Mouse (Mus musculus): ENCODE results near the gene Chd6. TPM values are rescaled to one million over a fixed set of nuclear protein-coding genes. Genes with fewer than 3 reads are reported as not detected.
"Not testable (repeated sequence)": the region's sequence is repeated elsewhere in the genome, so short reads cannot be mapped to it uniquely, and the experiment has no call there.

Chd6 gene
- polyA plus RNA-seq, 1 experiment from 2014 or later = 16.7 TPM

DNA sequence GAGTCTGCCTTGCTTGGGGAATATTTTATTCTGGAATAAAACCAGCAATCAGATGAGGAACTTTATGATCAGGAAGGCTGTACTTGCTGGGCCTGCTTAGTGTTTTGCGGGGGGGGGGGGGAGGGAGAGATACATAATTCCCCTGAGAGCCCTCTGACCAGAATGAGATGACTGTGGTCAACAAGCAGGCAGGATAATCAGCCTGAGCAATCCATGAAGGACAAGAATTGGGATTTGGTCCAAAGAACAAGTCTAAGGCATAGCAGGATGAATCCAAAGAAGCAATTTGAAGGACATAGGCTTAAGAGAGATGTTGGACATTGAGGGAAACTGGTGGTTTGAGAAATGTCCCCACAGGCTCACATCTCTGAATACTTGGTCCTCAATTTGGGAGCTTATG lies 130.2 kb downstream of the Chd6 start:
- no peak for ATAC-seq (ENCODE audit: extremely low read depth, insufficient number of reproducible peaks, low FRiP score, low TSS enrichment)
- Histone ChIP-seq H3K4me1 (peaks cover 11% of the 10 kb centered on the region; the same call in 1 of the 2 replicates), H3K36me3 (peaks cover 97% of the 10 kb centered on the region), H3K27ac (replicated peaks) (no peak overlapping the region), H3K27me3 (replicated peaks) (no peaks in the 10 kb centered on the region), H3K9me3 (no peaks in the 10 kb centered on the region), H3K4me2 (no peak overlapping the region), H3K9ac (no peak overlapping the region), H3K4me3 (no peak overlapping the region)
- WGBS = 82% methylated on average over 1 of the region's 1 CpGs

DNA sequence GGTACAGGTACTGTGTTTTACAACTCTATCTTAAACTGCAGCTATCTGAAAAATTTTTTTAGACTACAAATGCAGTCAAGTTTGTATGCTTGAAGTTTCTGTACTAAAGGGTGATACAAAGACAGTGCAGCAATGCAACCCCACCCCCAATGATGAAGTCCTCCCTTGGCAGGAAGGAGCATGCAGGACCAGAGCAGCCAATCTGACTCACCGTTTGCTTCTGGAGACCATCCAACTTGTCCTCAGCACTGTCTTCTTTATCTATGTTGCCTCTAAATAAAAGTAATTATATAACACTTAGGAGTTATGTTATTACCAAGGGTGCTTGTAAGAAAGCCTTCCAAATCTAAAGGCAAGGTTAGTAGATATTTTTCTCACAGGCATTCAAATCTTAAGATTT lies 131.6 kb downstream of the Chd6 start:
- H3K4me3 ChIP-seq = no peak overlapping the region
- H3K36me3 ChIP-seq = peaks cover 97% of the 10 kb centered on the region
- no peak overlapping the region for H3K9ac ChIP-seq
- no peaks in the 10 kb centered on the region for H3K9me3 ChIP-seq
- 33% methylated on average over 1 of the region's 1 CpGs for WGBS
- no peaks in the 10 kb centered on the region for H3K27me3 ChIP-seq (replicated peaks)
- no peak overlapping the region for H3K4me2 ChIP-seq
- peaks cover 11% of the 10 kb centered on the region; the same call in 1 of the 2 replicates for H3K4me1 ChIP-seq
- no peak for ATAC-seq (ENCODE audit: extremely low read depth, insufficient number of reproducible peaks, low FRiP score, low TSS enrichment)
- no peak overlapping the region for H3K27ac ChIP-seq (replicated peaks)

DNA sequence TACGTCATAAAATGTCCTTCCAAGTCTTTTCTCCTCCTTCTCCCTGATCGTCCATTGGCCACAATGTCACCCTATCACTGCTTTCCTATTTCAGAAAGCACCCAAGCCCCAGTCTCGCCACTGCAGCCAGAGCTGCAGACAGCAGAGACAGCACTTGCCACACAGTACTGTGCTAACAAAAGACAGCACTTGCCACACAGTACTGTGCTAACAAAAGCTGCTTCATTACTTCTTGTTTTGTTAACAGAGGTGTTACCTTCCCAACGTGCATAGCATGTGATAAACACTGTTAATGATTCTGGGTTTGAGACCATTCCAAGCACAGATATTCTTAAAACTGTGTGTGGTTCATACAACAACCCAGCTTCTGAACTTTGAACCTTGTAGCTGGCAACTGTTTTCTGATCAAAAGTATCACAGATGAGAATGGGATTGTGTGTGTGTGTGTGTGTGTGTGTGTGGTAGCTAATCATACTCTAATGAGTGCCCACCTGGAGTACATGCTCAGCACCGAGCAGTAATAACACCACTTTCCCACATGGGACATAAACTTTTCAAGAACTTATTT lies 135.1 kb downstream of the Chd6 start:
- H3K9me3 ChIP-seq = no peaks in the 10 kb centered on the region
- peaks cover 96% of the 10 kb centered on the region for H3K36me3 ChIP-seq
- H3K4me3 ChIP-seq = no peak overlapping the region
- H3K27me3 ChIP-seq (replicated peaks) = no peaks in the 10 kb centered on the region
- H3K27ac ChIP-seq (replicated peaks) = no peak overlapping the region
- WGBS = 86% methylated on average over 5 of the region's 5 CpGs
- peaks cover 5% of the 10 kb centered on the region; the same call in 1 of the 2 replicates for H3K4me1 ChIP-seq
- no peak for ATAC-seq (ENCODE audit: extremely low read depth, insufficient number of reproducible peaks, low FRiP score, low TSS enrichment)
- no peak overlapping the region for H3K9ac ChIP-seq
- H3K4me2 ChIP-seq = no peak overlapping the region

DNA sequence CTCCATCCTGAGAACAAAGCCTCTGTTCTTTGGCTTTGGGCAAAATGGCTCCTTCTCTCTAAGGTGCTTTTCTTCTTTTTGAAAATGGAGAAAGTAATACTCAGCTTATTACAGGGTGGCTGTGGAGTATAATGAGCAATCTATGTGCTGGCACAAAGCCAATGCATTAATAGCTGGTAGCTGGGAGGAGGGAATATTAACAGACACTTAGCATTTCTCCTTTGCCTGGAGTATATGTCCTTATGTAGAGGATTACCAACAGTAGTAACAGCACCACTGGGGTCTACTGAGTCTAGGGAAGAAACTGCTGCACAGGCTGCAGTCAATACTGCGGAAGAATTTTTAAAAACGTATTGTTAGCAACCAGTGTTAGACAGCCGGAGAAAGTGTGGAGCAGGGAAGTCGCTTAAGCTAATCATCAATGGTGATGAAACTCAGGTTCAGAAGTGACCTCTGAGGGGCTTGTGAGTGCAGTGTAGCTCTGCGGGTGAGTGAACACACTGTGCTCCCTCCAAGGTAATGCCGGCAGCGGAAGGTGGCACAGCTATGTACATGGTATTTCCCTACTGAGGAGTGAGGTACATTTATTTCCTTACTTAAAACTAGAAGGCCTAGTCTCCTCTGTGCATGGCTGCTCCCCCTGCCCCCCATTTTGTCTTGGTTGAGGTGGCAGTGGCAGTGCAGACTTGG lies 136.6 kb downstream of the Chd6 start:
- ATAC-seq (ENCODE audit: extremely low read depth, insufficient number of reproducible peaks, low FRiP score, low TSS enrichment) = no peak
- peaks cover 95% of the 10 kb centered on the region for H3K36me3 ChIP-seq
- H3K4me3 ChIP-seq = no peak overlapping the region
- H3K9ac ChIP-seq = no peak overlapping the region
- H3K4me2 ChIP-seq = no peak overlapping the region
- no peak overlapping the region for H3K27ac ChIP-seq (replicated peaks)
- H3K27me3 ChIP-seq (replicated peaks) = no peaks in the 10 kb centered on the region
- 94% methylated on average over 7 of the region's 7 CpGs for WGBS
- peaks cover 3% of the 10 kb centered on the region; the same call in 1 of the 2 replicates for H3K4me1 ChIP-seq
- no peaks in the 10 kb centered on the region for H3K9me3 ChIP-seq

DNA sequence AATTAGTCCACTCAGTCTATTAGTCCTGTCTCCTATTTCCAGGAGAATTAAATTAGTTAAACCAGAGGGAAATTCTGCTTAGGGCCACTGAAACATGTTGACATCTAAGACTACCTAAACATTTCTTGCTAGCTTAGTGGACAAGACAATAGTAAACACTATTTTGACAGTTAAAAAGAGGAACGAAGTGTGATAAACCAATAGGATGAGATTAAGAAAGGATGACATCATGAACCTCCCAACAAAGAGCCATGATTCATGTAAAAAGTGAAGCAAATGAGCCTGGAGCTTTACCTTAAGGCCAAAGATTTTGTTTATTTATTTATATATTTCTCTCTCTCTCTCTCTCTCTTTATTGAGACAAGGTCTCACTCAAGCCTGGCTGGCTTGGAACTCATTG lies 146.7 kb downstream of the Chd6 start:
- H3K27me3 ChIP-seq (replicated peaks) = no peaks in the 10 kb centered on the region
- H3K9me3 ChIP-seq = no peaks in the 10 kb centered on the region
- 74% methylated on average over 1 of the region's 1 CpGs for WGBS
- H3K27ac ChIP-seq (replicated peaks) = no peak overlapping the region
- peaks cover 88% of the 10 kb centered on the region for H3K36me3 ChIP-seq
- H3K4me3 ChIP-seq = no peak overlapping the region
- no peak overlapping the region for H3K4me2 ChIP-seq
- no peaks in the 10 kb centered on the region for H3K4me1 ChIP-seq
- H3K9ac ChIP-seq = no peak overlapping the region
- ATAC-seq (ENCODE audit: extremely low read depth, insufficient number of reproducible peaks, low FRiP score, low TSS enrichment) = no peak

DNA sequence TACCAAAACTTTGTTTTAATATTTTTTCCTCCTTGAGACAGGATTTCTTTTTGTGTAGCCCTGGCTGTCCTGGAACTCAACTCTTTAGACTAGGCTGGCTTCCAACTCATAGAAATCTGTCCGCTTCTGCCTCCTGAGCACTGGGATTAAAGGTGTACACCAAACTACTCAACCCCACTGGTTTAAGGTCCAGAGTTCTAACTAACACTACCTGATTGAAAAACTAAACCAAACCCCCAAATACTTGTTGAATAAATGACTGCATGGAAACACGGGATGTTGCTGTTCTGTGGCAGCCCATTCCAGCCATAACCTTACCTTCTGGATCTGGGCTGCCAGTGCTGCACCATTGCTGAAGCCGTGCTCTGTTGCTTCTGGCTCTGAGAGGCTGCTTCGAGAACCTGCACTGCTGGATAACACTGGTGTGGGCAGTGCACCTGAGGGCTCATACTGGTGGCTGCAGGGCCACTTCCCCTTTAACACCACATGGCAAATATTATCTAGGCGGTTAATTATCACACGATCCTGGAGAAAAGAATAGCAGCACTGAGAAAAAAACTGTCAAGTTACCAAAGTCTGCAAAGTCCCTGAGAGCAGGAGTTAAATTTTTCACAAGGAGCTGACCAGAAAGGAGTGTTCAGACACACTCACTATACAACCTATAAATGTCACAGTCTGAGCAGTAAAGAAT lies 147.8 kb downstream of the Chd6 start:
- no peak overlapping the region for H3K4me2 ChIP-seq
- no peaks in the 10 kb centered on the region for H3K27me3 ChIP-seq (replicated peaks)
- H3K4me3 ChIP-seq = no peak overlapping the region
- WGBS = 88% methylated on average over 6 of the region's 6 CpGs
- no peaks in the 10 kb centered on the region for H3K4me1 ChIP-seq
- no peak overlapping the region for H3K9ac ChIP-seq
- peaks cover 88% of the 10 kb centered on the region for H3K36me3 ChIP-seq
- ATAC-seq (ENCODE audit: extremely low read depth, insufficient number of reproducible peaks, low FRiP score, low TSS enrichment) = no peak
- no peaks in the 10 kb centered on the region for H3K9me3 ChIP-seq
- H3K27ac ChIP-seq (replicated peaks) = no peak overlapping the region

DNA sequence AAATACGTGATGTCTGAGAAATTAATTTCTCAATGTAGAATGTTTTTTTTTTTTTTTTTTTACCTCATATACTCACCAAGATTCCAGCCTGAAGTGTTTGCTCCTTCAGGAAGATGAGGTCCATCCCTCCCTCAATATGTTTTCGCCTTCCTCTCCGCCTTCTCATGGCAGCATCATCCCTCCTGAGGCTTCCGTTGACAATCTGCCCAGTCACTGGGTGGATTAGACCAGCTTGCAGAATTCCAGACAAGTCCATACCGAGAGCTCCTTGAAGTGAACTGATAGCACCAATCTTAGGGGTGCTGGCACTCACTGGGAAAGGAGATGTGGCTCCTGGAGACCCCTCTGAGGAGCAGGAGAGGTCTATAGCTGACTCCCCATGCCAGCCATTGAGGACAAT lies 149.0 kb downstream of the Chd6 start:
- Histone ChIP-seq H3K9ac (no peak overlapping the region), H3K4me2 (no peak overlapping the region), H3K27ac (replicated peaks) (no peak overlapping the region), H3K27me3 (replicated peaks) (no peaks in the 10 kb centered on the region), H3K4me1 (peaks cover 8% of the 10 kb centered on the region), H3K36me3 (peaks cover 88% of the 10 kb centered on the region), H3K9me3 (no peaks in the 10 kb centered on the region), H3K4me3 (no peak overlapping the region)
- WGBS = 88% methylated on average over 5 of the region's 5 CpGs
- no peak for ATAC-seq (ENCODE audit: extremely low read depth, insufficient number of reproducible peaks, low FRiP score, low TSS enrichment)

DNA sequence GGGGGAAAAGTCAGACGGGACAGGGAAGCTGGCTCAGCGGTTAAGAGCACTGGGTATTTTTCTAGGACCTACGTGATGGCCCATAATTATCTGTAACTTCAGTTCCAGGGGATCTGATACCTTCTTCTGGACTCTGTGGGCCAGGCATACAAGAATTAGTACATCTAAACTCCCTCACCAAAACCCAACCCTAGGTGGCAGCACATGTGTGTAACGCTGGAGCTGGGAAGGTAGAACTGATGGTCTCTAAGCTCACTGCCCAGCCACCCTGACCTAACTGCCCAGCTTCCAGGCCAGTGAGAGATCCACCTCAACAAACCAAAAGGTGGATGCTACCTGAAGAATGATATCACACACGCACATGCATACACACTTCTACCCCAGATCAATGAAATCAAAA lies 150.1 kb downstream of the Chd6 start:
- Histone ChIP-seq H3K36me3 (peaks cover 87% of the 10 kb centered on the region), H3K4me3 (no peak overlapping the region), H3K9me3 (no peaks in the 10 kb centered on the region), H3K4me1 (peaks cover 15% of the 10 kb centered on the region), H3K27ac (replicated peaks) (no peak overlapping the region), H3K27me3 (replicated peaks) (no peaks in the 10 kb centered on the region), H3K9ac (no peak overlapping the region), H3K4me2 (no peak overlapping the region)
- 80% methylated on average over 5 of the region's 5 CpGs for WGBS
- no peak for ATAC-seq (ENCODE audit: extremely low read depth, insufficient number of reproducible peaks, low FRiP score, low TSS enrichment)

DNA sequence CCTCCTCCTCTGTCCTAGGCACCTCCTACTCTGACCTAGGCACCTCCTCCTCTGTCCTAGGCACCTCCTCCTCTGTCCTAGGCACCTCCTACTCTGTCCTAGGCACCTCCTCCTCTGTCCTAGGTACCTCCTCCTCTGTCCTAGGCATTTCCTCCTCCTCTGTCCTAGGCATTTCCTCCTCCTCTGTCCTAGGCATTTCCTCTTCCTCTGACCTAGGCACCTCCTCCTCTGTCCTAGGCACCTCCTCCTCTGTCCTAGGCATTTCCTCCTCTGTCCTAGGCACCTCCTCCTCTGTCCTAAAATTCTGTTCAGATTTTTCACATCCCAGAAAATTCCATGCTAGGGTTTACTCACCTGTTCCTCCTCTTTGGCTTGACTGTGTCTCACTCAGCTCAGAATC lies 151.1 kb downstream of the Chd6 start:
- peaks cover 24% of the 10 kb centered on the region for H3K4me1 ChIP-seq
- not testable (repeated sequence) for H3K27ac ChIP-seq (replicated peaks); H3K4me3 ChIP-seq; H3K4me2 ChIP-seq; H3K27me3 ChIP-seq (replicated peaks); ATAC-seq (ENCODE audit: extremely low read depth, insufficient number of reproducible peaks, low FRiP score, low TSS enrichment); H3K9ac ChIP-seq; H3K9me3 ChIP-seq
- H3K36me3 ChIP-seq = peaks cover 87% of the 10 kb centered on the region

DNA sequence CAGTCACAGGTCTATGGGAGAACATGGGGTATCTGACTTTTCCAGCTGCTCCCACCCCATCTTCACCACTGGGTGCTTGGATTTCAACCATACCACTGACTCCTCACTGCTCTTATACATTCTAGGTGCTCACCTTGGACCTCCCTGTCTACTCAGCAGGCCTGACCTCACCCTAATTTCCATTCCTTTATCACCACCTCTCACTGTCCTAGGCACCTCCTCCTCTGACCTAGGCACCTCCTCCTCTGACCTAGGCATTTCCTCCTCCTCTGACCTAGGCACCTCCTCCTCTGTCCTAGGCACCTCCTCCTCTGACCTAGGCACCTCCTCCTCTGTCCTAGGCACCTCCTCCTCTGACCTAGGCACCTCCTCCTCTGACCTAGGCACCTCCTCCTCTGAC lies 151.6 kb downstream of the Chd6 start:
- peaks cover 86% of the 10 kb centered on the region for H3K36me3 ChIP-seq
- not testable (repeated sequence) for H3K9me3 ChIP-seq; H3K4me3 ChIP-seq; H3K27ac ChIP-seq (replicated peaks); H3K27me3 ChIP-seq (replicated peaks); ATAC-seq (ENCODE audit: extremely low read depth, insufficient number of reproducible peaks, low FRiP score, low TSS enrichment); H3K4me2 ChIP-seq; H3K9ac ChIP-seq
- H3K4me1 ChIP-seq = peaks cover 28% of the 10 kb centered on the region

DNA sequence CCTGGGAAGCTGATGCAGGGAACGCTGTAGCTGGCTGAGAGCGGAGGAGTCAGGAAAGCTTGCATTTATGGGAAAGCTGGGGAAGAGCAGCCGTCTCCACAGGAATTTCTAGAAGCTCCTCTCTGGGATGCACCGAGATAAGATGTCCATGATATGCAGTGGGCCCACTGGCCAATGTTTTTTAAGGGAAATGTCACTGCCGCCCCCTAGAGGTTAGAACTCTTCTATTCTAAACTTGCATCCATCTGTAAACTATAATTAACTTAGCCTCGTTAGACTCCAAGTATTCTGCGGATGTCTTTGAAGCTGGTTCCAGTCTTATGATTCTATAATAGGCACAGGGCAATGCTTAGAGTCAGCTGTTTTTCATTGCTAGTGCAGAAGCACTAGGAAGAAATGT lies 153.5 kb downstream of the Chd6 start:
- WGBS = 61% methylated on average over 7 of the region's 7 CpGs
- H3K36me3 ChIP-seq = peaks cover 83% of the 10 kb centered on the region
- no peak for ATAC-seq (ENCODE audit: extremely low read depth, insufficient number of reproducible peaks, low FRiP score, low TSS enrichment)

DNA sequence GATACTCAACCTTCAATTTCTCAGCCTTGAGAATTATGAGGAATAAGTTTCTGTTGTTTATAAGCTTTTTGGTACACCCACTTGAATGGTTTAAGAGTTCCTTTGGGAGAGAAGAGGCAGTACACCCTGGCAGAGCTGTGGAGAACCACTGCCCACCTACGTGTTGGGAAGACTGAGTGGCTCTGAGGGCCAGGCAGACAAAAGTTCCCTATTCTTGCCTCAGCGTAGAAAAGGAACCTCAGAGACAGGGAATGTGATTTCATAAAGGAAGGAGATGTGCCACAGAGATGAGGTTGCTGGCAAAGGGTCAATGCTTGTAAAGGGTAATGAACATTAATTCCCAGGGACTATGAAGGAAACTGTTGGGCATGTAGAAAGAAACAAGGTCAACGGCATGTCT lies 154.3 kb downstream of the Chd6 start:
- Histone ChIP-seq H3K4me3 (no peak overlapping the region), H3K4me2 (no peak overlapping the region), H3K9me3 (no peaks in the 10 kb centered on the region), H3K27me3 (replicated peaks) (no peaks in the 10 kb centered on the region), H3K9ac (no peak overlapping the region), H3K27ac (replicated peaks) (no peak overlapping the region), H3K4me1 (peaks cover 35% of the 10 kb centered on the region), H3K36me3 (peaks cover 83% of the 10 kb centered on the region)
- no peak for ATAC-seq (ENCODE audit: extremely low read depth, insufficient number of reproducible peaks, low FRiP score, low TSS enrichment)
- WGBS = 83% methylated on average over 3 of the region's 3 CpGs

More for the DNA sequence above, 153.5 kb downstream of the Chd6 start:
- Histone ChIP-seq H3K4me3 (no peak overlapping the region), H3K9me3 (no peaks in the 10 kb centered on the region), H3K9ac (no peak overlapping the region), H3K27ac (replicated peaks) (no peak overlapping the region), H3K4me1 (peaks cover 35% of the 10 kb centered on the region), H3K4me2 (no peak overlapping the region), H3K27me3 (replicated peaks) (no peaks in the 10 kb centered on the region)

All from heart, embryonic 13.5 days (tissue).